Mouse (Mus musculus) MEL (cell line): ENCODE data around the gene Fbxl20. TPM values are rescaled to one million over a fixed set of nuclear protein-coding genes. Genes with fewer than 3 reads are reported as not detected.

Source experiments
- DNase-seq: peaks from one replicate; pipeline ENCODE4 v3.0.0; 2011; ENCODE audit warnings: low read depth, low spot score
- H3K27ac ChIP-seq: 2 replicates; pipeline ENCODE4 v1.5.1; 2012; ENCODE audit warnings: low read depth, mild to moderate bottlenecking, control low read depth, low read length, moderate library complexity; ENCODE audit not compliant: control insufficient read depth
- H3K27me3 ChIP-seq, 2 experiments: fragments of 150-350 bp in 1 of 2; sonication (generic) in 1 of 2; 2 replicates each; pipeline ENCODE4 v1.6.1; 2012; ENCODE audit warnings: low read length in 2 of 2, mild to moderate bottlenecking in 2 of 2, improper control_type of control experiment in 1 of 2, moderate library complexity in 1 of 2; ENCODE audit not compliant: insufficient read depth in 2 of 2, control insufficient read depth in 1 of 2
- H3K36me3 ChIP-seq, 2 experiments: 2 replicates each; pipeline ENCODE4 v1.6.1; 2012 to 2014; ENCODE audit warnings: low read length in 2 of 2, improper control_type of control experiment in 1 of 2, inconsistent platforms in 1 of 2, mild to moderate bottlenecking in 1 of 2; ENCODE audit not compliant: insufficient read depth in 2 of 2, control insufficient read depth in 1 of 2
- H3K4me1 ChIP-seq, 2 experiments: fragments of 150-350 bp in 1 of 2; sonication (generic) in 1 of 2; 2 replicates each; pipeline ENCODE4 v1.6.1; 2012; ENCODE audit warnings: low read length in 2 of 2, improper control_type of control experiment in 1 of 2, mild to moderate bottlenecking in 1 of 2; ENCODE audit not compliant: insufficient read depth in 2 of 2, control insufficient read depth in 1 of 2
- H3K4me3 ChIP-seq, 2 experiments: fragments of 150-350 bp in 1 of 2; sonication (generic) in 1 of 2; 2 replicates each; pipeline ENCODE4 v1.5.1; 2012; ENCODE audit warnings: low read depth in 2 of 2, low read length in 2 of 2, mild to moderate bottlenecking in 2 of 2, moderate library complexity in 2 of 2, control low read depth in 1 of 2, improper control_type of control experiment in 1 of 2; ENCODE audit not compliant: control insufficient read depth in 1 of 2, insufficient read depth in 1 of 2
- H3K79me2 ChIP-seq: 2 replicates; pipeline ENCODE4 v1.6.1; 2012; ENCODE audit warnings: mild to moderate bottlenecking, low read length, moderate library complexity; ENCODE audit not compliant: control insufficient read depth, poor library complexity, insufficient read depth
- H3K9ac ChIP-seq: 2 replicates; pipeline ENCODE4 v1.6.1; 2012; ENCODE audit warnings: low read depth, mild to moderate bottlenecking, control low read depth, low read length, moderate library complexity; ENCODE audit not compliant: control insufficient read depth, poor library complexity, severe bottlenecking
- H3K9me3 ChIP-seq: fragments of 150-350 bp; sonication (generic); replicated peaks from 2 replicates; pipeline ENCODE4 v1.6.1; 2012; ENCODE audit warnings: mild to moderate bottlenecking, low read length, improper control_type of control experiment, moderate library complexity; ENCODE audit not compliant: insufficient read depth
- CHD1 ChIP-seq: IDR thresholded peaks from 2 replicates; pipeline ENCODE4 v1.6.1; 2012; ENCODE audit warnings: low read depth, mild to moderate bottlenecking, inconsistent platforms, low read length, improper control_type of control experiment
- CHD2 ChIP-seq: IDR thresholded peaks from 2 replicates; pipeline ENCODE4 v1.6.1; 2011; ENCODE audit warnings: low read length, improper control_type of control experiment
- CTCF ChIP-seq, 3 experiments: IDR thresholded peaks in 2 of 3; conservative IDR thresholded peaks in 1 of 3; 2 replicates each; pipeline ENCODE4 v1.5.1; 2011 to 2012; ENCODE audit warnings: low read length in 3 of 3, low read depth in 2 of 3, mild to moderate bottlenecking in 2 of 3, improper control_type of control experiment in 1 of 3, inconsistent platforms in 1 of 3, mixed read lengths in 1 of 3, moderate library complexity in 1 of 3; ENCODE audit not compliant: control insufficient read depth in 1 of 3, insufficient read depth in 1 of 3, poor library complexity in 1 of 3, severe bottlenecking in 1 of 3
- ELF1 ChIP-seq: IDR thresholded peaks from 2 replicates; pipeline ENCODE4 v1.6.1; 2014; ENCODE audit warnings: low read depth, mild to moderate bottlenecking, inconsistent platforms, low read length, improper control_type of control experiment, moderate library complexity
- GATA1 ChIP-seq: IDR thresholded peaks from 2 replicates; pipeline ENCODE4 v1.6.1; 2011; ENCODE audit warnings: low read depth, low read length, improper control_type of control experiment
- HCFC1 ChIP-seq: IDR thresholded peaks from 2 replicates; pipeline ENCODE4 v1.6.1; 2012; ENCODE audit warnings: low read depth, mild to moderate bottlenecking, inconsistent platforms, low read length, improper control_type of control experiment, moderate library complexity
- KAT2A ChIP-seq: conservative IDR thresholded peaks from 2 replicates; pipeline ENCODE4 v1.6.1; 2012; ENCODE audit warnings: low read depth, low read length, improper control_type of control experiment, inconsistent platforms
- MYB ChIP-seq: IDR thresholded peaks from 2 replicates; pipeline ENCODE4 v1.6.1; 2011; ENCODE audit warnings: mild to moderate bottlenecking, low read depth, low read length, improper control_type of control experiment
- RCOR1 ChIP-seq: IDR thresholded peaks from 2 replicates; pipeline ENCODE4 v1.6.1; 2012; ENCODE audit warnings: low read depth, mild to moderate bottlenecking, inconsistent platforms, low read length, improper control_type of control experiment
- SMC3 ChIP-seq: IDR thresholded peaks from 2 replicates; pipeline ENCODE4 v1.6.1; 2011; ENCODE audit warnings: low read depth, low read length, improper control_type of control experiment
- TBP ChIP-seq: IDR thresholded peaks from 2 replicates; pipeline ENCODE4 v1.8.0; 2011; ENCODE audit warnings: low read depth, low read length, improper control_type of control experiment
- UBTF ChIP-seq: IDR thresholded peaks from 2 replicates; pipeline ENCODE4 v1.6.1; 2012; ENCODE audit warnings: low read depth, mild to moderate bottlenecking, inconsistent platforms, low read length, improper control_type of control experiment, moderate library complexity, borderline replicate concordance; ENCODE audit not compliant: insufficient read depth
- ZC3H11A ChIP-seq: IDR thresholded peaks from 2 replicates; pipeline ENCODE4 v1.6.1; 2012; ENCODE audit warnings: low read depth, mild to moderate bottlenecking, inconsistent platforms, low read length, improper control_type of control experiment
- polyA plus RNA-seq, 2 experiments: library from polyadenylated mRNA; stranded (reverse) in 1 of 2; unstranded in 1 of 2; fragments of >175 nt in 1 of 2; fragments of >200 nt in 1 of 2; gene quantifications; 2 replicates each; pipeline versions ENCODE4 v1.2.1 to v1.2.4; 2012; ENCODE audit warnings: low replicate concordance in 2 of 2, low read depth in 1 of 2; ENCODE audit not compliant: insufficient read length in 2 of 2, insufficient read depth in 1 of 2, missing spikeins in 1 of 2
- total RNA-seq: library from RNA; depleted of rRNA; stranded (reverse); fragments of 300-350 nt; gene quantifications from 2 replicates; pipeline ENCODE4 v1.2.3, GENCODE M21; 2012

The Fbxl20 gene
- total and polyA plus RNA-seq, 3 experiments, result 4.4 to 10.0 TPM; not detected in 1

DNA sequence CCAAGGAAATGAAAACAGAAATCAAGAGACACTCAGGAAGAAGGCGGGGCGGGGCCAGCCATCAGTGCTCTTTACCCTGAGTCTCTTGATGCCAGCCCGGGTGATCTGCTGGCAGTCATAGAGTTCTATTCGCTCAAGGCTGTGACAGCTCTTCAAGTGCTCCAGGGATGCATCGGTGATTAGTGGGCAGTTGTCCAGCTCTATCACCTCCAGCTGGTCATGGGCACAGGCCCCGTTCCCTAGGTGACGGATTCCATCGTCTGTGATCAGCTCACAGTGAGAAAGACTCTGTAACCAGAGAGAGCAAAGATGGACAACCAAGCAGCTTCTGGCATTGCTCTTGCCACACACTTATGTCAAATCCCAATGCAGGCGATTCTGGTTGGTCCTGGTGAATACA is 59.6 kb downstream of the Fbxl20 start:
- H3K9me3 ChIP-seq, result no peaks in the 10 kb centered on the region
- H3K79me2 ChIP-seq, result no peaks in the 10 kb centered on the region
- no peak overlapping the region for H3K4me3 ChIP-seq
- no peak for TF ChIP-seq CHD1
- no peak overlapping the region for H3K27ac ChIP-seq
- H3K27me3 ChIP-seq, result no peaks in the 10 kb centered on the region
- peaks cover 3% of the 10 kb centered on the region in 2 experiments; a peak in 3 of 4 replicates for H3K36me3 ChIP-seq
- peaks cover 0 to 2% of the 10 kb centered on the region in 2 experiments; a peak in 1 of 4 replicates for H3K4me1 ChIP-seq
- no peak overlapping the region for H3K9ac ChIP-seq
- DNase-seq, result no peak

- no peaks in the 10 kb centered on the region for H3K27me3 ChIP-seq
- no peak for TF ChIP-seq SMC3
- TF ChIP-seq RCOR1, result no peak
- TF ChIP-seq MYB, result no peak
- no peak for TF ChIP-seq ELF1
- TF ChIP-seq CHD1, result no peak
- no peak for TF ChIP-seq UBTF
- TF ChIP-seq ZC3H11A, result no peak
- TF ChIP-seq HCFC1, result no peak
- no peak for TF ChIP-seq GATA1
- TF ChIP-seq CHD2, result no peak
- no peak for TF ChIP-seq KAT2A
- TF ChIP-seq, all 39 proteins: peak for 0
- Histone ChIP-seq H3K9ac (no peak overlapping the region), H3K4me3 (no peak overlapping the region), H3K27ac (no peak overlapping the region), H3K4me1 (no peaks in the 10 kb centered on the region), H3K36me3 (peaks cover 0 to 3% of the 10 kb centered on the region in 2 experiments; a peak in 2 of 4 replicates), H3K9me3 (no peaks in the 10 kb centered on the region), H3K79me2 (no peaks in the 10 kb centered on the region)
- no peak for DNase-seq
These were observed 62.0 kb downstream of the Fbxl20 start for GRCm38 (mm10) chr11:98088224-98088623.

DNA sequence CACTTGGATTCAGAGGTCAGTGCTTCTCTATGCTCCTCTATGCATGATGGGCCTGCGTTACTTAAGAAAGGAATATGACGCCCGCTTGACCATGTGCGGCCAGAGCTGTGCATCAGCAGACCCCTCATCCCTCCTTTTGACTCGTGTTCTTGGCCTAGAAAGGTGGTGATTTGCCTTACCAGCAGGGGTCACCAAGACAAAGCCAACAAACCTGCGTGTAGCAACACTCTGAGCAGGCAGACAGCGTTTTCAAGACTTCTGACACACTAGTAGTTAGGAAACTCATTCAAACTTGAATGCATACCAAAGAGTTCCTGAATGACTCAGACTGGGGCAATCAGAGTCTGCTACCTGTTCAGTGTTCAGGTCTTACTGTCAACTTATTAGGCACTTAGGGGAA is 63.6 kb downstream of the Fbxl20 start:
- Histone ChIP-seq H3K9me3 (no peaks in the 10 kb centered on the region), H3K27me3 (no peaks in the 10 kb centered on the region), H3K4me1 (no peaks in the 10 kb centered on the region), H3K4me3 (no peak overlapping the region), H3K36me3 (no peaks in the 10 kb centered on the region), H3K79me2 (no peaks in the 10 kb centered on the region), H3K9ac (no peak overlapping the region), H3K27ac (no peak overlapping the region)
- TF ChIP-seq CTCF (IDR thresholded peaks at IDR 0.05 in 2 of 3, conservative IDR thresholded peaks at IDR 0.05 in 1 of 3; ENCODE audit: control insufficient read depth in 1 of 3, insufficient read depth in 1 of 3, low read depth in 2 of 3, low read length in 3 of 3, poor library complexity in 1 of 3, severe bottlenecking in 1 of 3), result 0 out of 6 replicates have a peak, but pooled peaks of 1 of the 3 experiments have one; percentile 3
- TF ChIP-seq CHD2, result no peak
- no peak for TF ChIP-seq TBP
- no peak for DNase-seq
